Mouse (Mus musculus) heart, embryonic 14.5 days (tissue): ENCODE data around the gene Top2a. TPM values are rescaled to one million over a fixed set of nuclear protein-coding genes. Genes with fewer than 3 reads are reported as not detected.

Experiments used
- ATAC-seq: fragments of 200-750 bp; cut with Nextera tagmentation; 2 replicates; pipeline ENCODE4 v1.8.0; 2017; ENCODE audit warnings: low read depth, moderate TSS enrichment; ENCODE audit not compliant: insufficient number of reproducible peaks, insufficient read depth, low FRiP score
- H3K27ac ChIP-seq, 2 experiments: fragments of 200-500 bp in 1 of 2; fragments of 300-500 bp in 1 of 2; sonication (generic) in 1 of 2; replicated peaks in 1 of 2; 2 replicates each; pipeline ENCODE4 v1.5.1; 2012 to 2014; ENCODE audit warnings: low read depth in 2 of 2, low read length in 2 of 2, control low read depth in 1 of 2, mild to moderate bottlenecking in 1 of 2, mixed read lengths in 1 of 2; ENCODE audit not compliant: control insufficient read depth in 1 of 2, insufficient read depth in 1 of 2
- H3K27me3 ChIP-seq: fragments of 300-500 bp; sonication (generic); 2 replicates; pipeline ENCODE4 v1.6.1; 2014; ENCODE audit warnings: mild to moderate bottlenecking, low read length, control low read depth; ENCODE audit not compliant: control insufficient read depth, insufficient read depth
- H3K36me3 ChIP-seq: fragments of 300-500 bp; sonication (generic); 2 replicates; pipeline ENCODE4 v1.6.1; 2014; ENCODE audit warnings: mild to moderate bottlenecking, control low read depth, low read length, mixed read lengths; ENCODE audit not compliant: control insufficient read depth, insufficient read depth
- H3K4me1 ChIP-seq, 2 experiments: fragments of 200-500 bp in 1 of 2; fragments of 300-500 bp in 1 of 2; sonication (generic) in 1 of 2; 2 replicates each; pipeline ENCODE4 v1.6.1; 2012 to 2014; ENCODE audit warnings: low read length in 2 of 2, control low read depth in 1 of 2, mixed read lengths in 1 of 2; ENCODE audit not compliant: control insufficient read depth in 2 of 2, insufficient read depth in 2 of 2
- H3K4me2 ChIP-seq: fragments of 300-500 bp; sonication (generic); 2 replicates; pipeline ENCODE4 v1.6.1; 2014; ENCODE audit warnings: mild to moderate bottlenecking, low read length
- H3K4me3 ChIP-seq, 2 experiments: fragments of 200-500 bp in 1 of 2; fragments of 300-500 bp in 1 of 2; sonication (generic) in 1 of 2; 2 replicates each; pipeline ENCODE4 v1.5.1; 2012 to 2014; ENCODE audit warnings: low read length in 2 of 2, mild to moderate bottlenecking in 2 of 2, control low read depth in 1 of 2, low read depth in 1 of 2, moderate library complexity in 1 of 2; ENCODE audit not compliant: control insufficient read depth in 1 of 2, insufficient read depth in 1 of 2
- H3K9ac ChIP-seq: fragments of 300-500 bp; sonication (generic); 2 replicates; pipeline ENCODE4 v1.6.1; 2014; ENCODE audit warnings: mild to moderate bottlenecking, low read length
- H3K9me3 ChIP-seq: fragments of 300-500 bp; sonication (generic); 2 replicates; pipeline ENCODE4 v1.6.1; 2016; ENCODE audit warnings: low read length, control low read depth; ENCODE audit not compliant: control insufficient read depth
- WGBS: fragments of 180-500 bp; shearing (Covaris S2); extraction: QIAGEN DNeasy Blood & Tissue Kit; methylation state at CpG from one replicate; pipeline ENCODE4 v1.1.7; 2014; 5-methylcytosine and 5-hydroxymethylcytosine counted together
- polyA plus RNA-seq: library from polyadenylated mRNA; unstranded; fragments of >200 nt; fragmentation: Nextera tagmentation; extraction: Ambion mirVana; gene quantifications from 2 replicates; pipeline ENCODE4 v1.2.1, GENCODE M21; 2014

The Top2a gene
- polyA plus RNA-seq, 1 experiment from 2014 or later: 174 TPM

DNA sequence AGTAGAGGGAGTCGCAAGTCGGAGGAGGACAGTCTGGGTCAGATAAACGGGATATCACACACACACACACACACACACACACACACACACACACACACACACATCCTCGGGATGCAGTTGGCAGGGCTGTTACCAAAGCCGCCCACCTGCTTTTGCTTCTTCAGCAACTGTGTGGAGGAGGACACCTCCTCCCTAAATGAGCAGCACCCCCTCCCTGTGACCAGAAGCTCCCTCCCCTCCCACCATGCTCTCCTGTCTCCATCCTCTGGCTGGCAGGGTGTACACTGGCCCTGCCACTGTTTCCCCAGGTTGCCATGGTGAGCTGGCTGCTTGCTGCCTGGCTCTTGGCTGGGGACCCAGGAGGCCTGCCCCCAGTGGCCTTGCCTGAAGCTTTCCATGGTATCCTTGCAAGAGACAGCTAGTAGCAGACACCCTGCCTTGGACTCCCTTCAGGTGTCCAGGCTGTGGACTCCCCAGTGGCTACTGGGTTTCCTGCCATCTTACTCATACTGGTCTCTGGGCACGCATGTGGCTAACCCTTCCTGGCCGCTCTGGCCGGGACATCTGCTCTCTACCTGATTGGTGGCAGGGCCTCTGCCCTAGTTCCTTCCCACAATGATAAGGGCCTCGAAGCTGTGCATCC lies 57.4 kb downstream of the Top2a start:
- no peak; the same call in 1 of the 2 replicates for ATAC-seq
- Histone ChIP-seq H3K36me3 (peaks cover 54% of the 10 kb centered on the region), H3K4me3 (no peak overlapping the region), H3K27ac (peak overlapping the region in 1 of 2 experiments; percentile 3; a peak in 1 of 4 replicates), H3K9me3 (no peaks in the 10 kb centered on the region), H3K9ac (peak overlapping the region; percentile 31; the same call in 1 of the 2 replicates), H3K4me1 (peaks cover 73 to 97% of the 10 kb centered on the region in 2 experiments), H3K27me3 (no peaks in the 10 kb centered on the region), H3K4me2 (no peak overlapping the region)
- 39% methylated on average over 9 of the region's 9 CpGs for WGBS

GRCm38 (mm10) chr11:98965416-98966077 lies 58.4 kb downstream of the Top2a start:
- no peak for ATAC-seq
- Histone ChIP-seq H3K9me3 (no peaks in the 10 kb centered on the region), H3K27ac (peak overlapping the region in 1 of 2 experiments; percentile 91; a peak in 2 of 4 replicates), H3K9ac (peak overlapping the region; percentile 82; the same call in 1 of the 2 replicates), H3K4me3 (no peak overlapping the region), H3K36me3 (peaks cover 43% of the 10 kb centered on the region), H3K4me2 (peak overlapping the region; percentile 88), H3K27me3 (no peaks in the 10 kb centered on the region), H3K4me1 (peaks cover 65 to 97% of the 10 kb centered on the region in 2 experiments)
- WGBS: 28% methylated on average over 9 of the region's 11 CpGs

DNA sequence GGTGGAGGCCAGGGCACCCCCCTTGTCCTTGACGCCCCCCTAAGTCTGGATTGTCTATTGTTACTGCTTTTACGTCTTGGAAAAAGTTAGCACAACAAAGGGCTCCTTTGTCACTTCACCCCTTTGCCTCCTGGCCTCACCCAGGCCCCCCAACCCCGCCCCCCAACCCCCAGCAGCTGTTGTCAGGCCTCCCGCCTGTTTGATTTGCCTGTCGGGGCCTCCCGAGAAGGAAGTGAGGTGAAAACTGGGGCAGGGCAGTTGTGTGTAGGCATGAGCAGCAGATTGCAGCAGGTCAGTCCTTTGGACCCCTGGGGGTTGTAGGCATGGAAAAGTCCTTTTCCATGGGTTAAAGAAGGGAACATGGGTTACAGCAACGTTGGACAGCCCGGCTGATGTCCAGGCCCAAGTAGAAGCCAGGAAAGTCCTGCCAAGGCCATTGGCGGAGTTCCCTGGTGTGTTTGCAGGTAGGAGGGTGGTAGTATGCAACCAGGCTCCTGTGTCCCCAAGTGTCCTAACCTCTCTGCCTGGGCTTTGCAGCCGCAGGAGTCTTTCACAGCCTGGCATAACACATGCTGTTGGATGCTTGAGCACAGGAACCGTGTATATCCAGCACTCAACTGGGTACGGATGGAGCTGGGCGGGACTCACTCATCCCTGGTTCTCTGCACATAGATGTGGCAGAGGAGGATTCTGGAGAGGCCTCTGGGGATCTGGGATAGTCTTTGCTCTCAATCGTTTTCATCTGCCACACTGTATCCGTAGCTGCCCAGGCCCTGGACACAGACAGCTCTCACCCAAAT lies 59.2 kb downstream of the Top2a start:
- Histone ChIP-seq H3K4me1 (peaks cover 65 to 96% of the 10 kb centered on the region in 2 experiments), H3K27ac (peak overlapping the region; percentile 88 to 91), H3K9ac (peak overlapping the region; percentile 82), H3K4me3 (0 out of 4 replicates have a peak overlapping the region, but pooled peaks of 1 of the 2 experiments have one; percentile 65), H3K36me3 (peaks cover 36% of the 10 kb centered on the region), H3K27me3 (no peaks in the 10 kb centered on the region), H3K4me2 (peak overlapping the region; percentile 88), H3K9me3 (no peaks in the 10 kb centered on the region)
- ATAC-seq: no peak
- 32% methylated on average over 15 of the region's 15 CpGs for WGBS

DNA sequence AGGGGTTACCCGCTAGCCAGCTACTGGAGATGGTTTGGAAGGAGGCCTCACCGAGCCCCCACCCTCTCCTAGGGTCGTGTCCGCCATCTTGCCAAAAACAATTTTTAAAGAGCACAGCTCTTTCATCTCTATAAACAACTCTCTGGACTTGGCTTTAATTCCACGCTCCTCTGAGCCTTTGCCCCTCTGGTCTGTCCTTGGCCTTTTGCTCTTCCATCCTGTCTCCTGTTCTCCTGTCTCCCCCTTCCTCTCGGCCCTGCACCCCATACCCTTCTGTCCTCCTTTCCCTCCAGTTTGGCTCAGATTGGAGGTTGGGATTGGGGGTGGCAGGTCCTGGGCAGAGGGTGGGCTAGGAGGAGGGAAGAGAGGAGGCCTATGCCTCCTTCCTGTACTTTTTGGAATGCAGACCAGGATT lies 59.8 kb downstream of the Top2a start:
- H3K9me3 ChIP-seq: no peaks in the 10 kb centered on the region
- H3K27me3 ChIP-seq: no peaks in the 10 kb centered on the region
- peak overlapping the region; percentile 88 for H3K4me2 ChIP-seq
- peak overlapping the region; percentile 82 for H3K9ac ChIP-seq
- peaks cover 31% of the 10 kb centered on the region for H3K36me3 ChIP-seq
- peak overlapping the region; percentile 88 to 91 for H3K27ac ChIP-seq
- H3K4me1 ChIP-seq: peaks cover 66 to 96% of the 10 kb centered on the region in 2 experiments
- WGBS: 38% methylated on average over 6 of the region's 6 CpGs
- no peak for ATAC-seq
- peak overlapping the region; percentile 55 to 65; a peak in 3 of 4 replicates for H3K4me3 ChIP-seq

- 1% methylated on average over 31 of the region's 32 CpGs for WGBS
- peaks cover 23% of the 10 kb centered on the region for H3K36me3 ChIP-seq
These were observed 60.6 kb downstream of the Top2a start for GRCm38 (mm10) chr11:98963191-98964021.

GRCm38 (mm10) chr11:98962421-98963095 lies 61.4 kb downstream of the Top2a start:
- WGBS: 18% methylated on average over 12 of the region's 12 CpGs

More at GRCm38 (mm10) chr11:98963191-98964021, 60.6 kb downstream of the Top2a start:
- peak overlapping the region; percentile 82 for H3K9ac ChIP-seq
- no peaks in the 10 kb centered on the region for H3K9me3 ChIP-seq
- no peaks in the 10 kb centered on the region for H3K27me3 ChIP-seq
- peak overlapping the region; percentile 55 to 65 for H3K4me3 ChIP-seq
- H3K27ac ChIP-seq: peak overlapping the region; percentile 88 to 91
- peaks cover 63 to 94% of the 10 kb centered on the region in 2 experiments for H3K4me1 ChIP-seq
- H3K4me2 ChIP-seq: peak overlapping the region; percentile 88
- ATAC-seq: peak; percentile 75

More at GRCm38 (mm10) chr11:98962421-98963095, 61.4 kb downstream of the Top2a start:
- Histone ChIP-seq H3K27ac (peak overlapping the region; percentile 88 to 91), H3K9ac (peak overlapping the region; percentile 82), H3K4me3 (peak overlapping the region; percentile 55 to 65), H3K4me1 (peaks cover 57 to 87% of the 10 kb centered on the region in 2 experiments), H3K27me3 (no peaks in the 10 kb centered on the region), H3K9me3 (no peaks in the 10 kb centered on the region), H3K4me2 (peak overlapping the region; percentile 88), H3K36me3 (peaks cover 21% of the 10 kb centered on the region)
- no peak for ATAC-seq
